Mouse (Mus musculus): ENCODE results near the gene C130032M10Rik. TPM values are rescaled to one million over a fixed set of nuclear protein-coding genes. Genes with fewer than 3 reads are reported as not detected.

C130032M10Rik gene
- total RNA-seq, 2 experiments from 2014 or later: not detected

Other genes starting within 250 kb of the C130032M10Rik start
- gene Bcl2a1c, start 185.6 kb upstream of the C130032M10Rik start, total RNA-seq (2015; ENCODE audit: low replicate concordance): not detected in 2 replicates
- not detected in 2 replicates for gene Bcl2a1c, start 185.6 kb upstream of the C130032M10Rik start, total RNA-seq (2017; ENCODE audit: low replicate concordance)
- gene Crtap, start 125.0 kb upstream of the C130032M10Rik start, total RNA-seq (2015; ENCODE audit: low replicate concordance): 10.1 and 12.6 TPM in 2 replicates
- 1.7 and 3.5 TPM in 2 replicates for gene Crtap, start 125.0 kb upstream of the C130032M10Rik start, total RNA-seq (2017; ENCODE audit: low replicate concordance)
- 7.6 and 8.8 TPM in 2 replicates for gene Glb1, start 114.6 kb upstream of the C130032M10Rik start, total RNA-seq (2015; ENCODE audit: low replicate concordance)
- gene Glb1, start 114.6 kb upstream of the C130032M10Rik start, total RNA-seq (2017; ENCODE audit: low replicate concordance): 2.3 and 3.3 TPM in 2 replicates
- not detected in 2 replicates for gene Tmppe, start 114.6 kb upstream of the C130032M10Rik start, total RNA-seq (2015; ENCODE audit: low replicate concordance)
- gene Tmppe, start 114.6 kb upstream of the C130032M10Rik start, total RNA-seq (2017; ENCODE audit: low replicate concordance): 2.3 TPM in 2 replicates
- 2.5 TPM in 1 of 2 replicates, not detected in the other for gene Ccr4, start 10.8 kb upstream of the C130032M10Rik start, total RNA-seq (2015; ENCODE audit: low replicate concordance)
- 0.39 TPM in 1 of 2 replicates, not detected in the other for gene Ccr4, start 10.8 kb upstream of the C130032M10Rik start, total RNA-seq (2017; ENCODE audit: low replicate concordance)
- not detected in 2 replicates for gene Trim71, start 48.7 kb downstream of the C130032M10Rik start, total RNA-seq (2015; ENCODE audit: low replicate concordance)
- gene Trim71, start 48.7 kb downstream of the C130032M10Rik start, total RNA-seq (2017; ENCODE audit: low replicate concordance): not detected in 2 replicates
- gene Cnot10, start 124.5 kb downstream of the C130032M10Rik start, total RNA-seq (2015; ENCODE audit: low replicate concordance): 15.5 and 17.6 TPM in 2 replicates
- 14.1 and 18.6 TPM in 2 replicates for gene Cnot10, start 124.5 kb downstream of the C130032M10Rik start, total RNA-seq (2017; ENCODE audit: low replicate concordance)
- 22.7 and 42.3 TPM in 2 replicates for gene Dync1li1, start 173.1 kb downstream of the C130032M10Rik start, total RNA-seq (2015; ENCODE audit: low replicate concordance)
- 23.9 and 33.0 TPM in 2 replicates for gene Dync1li1, start 173.1 kb downstream of the C130032M10Rik start, total RNA-seq (2017; ENCODE audit: low replicate concordance)
- 8.8 and 9.7 TPM in 2 replicates for gene Cmtm6, start 215.4 kb downstream of the C130032M10Rik start, total RNA-seq (2015; ENCODE audit: low replicate concordance)
- 10.4 and 20.0 TPM in 2 replicates for gene Cmtm6, start 215.4 kb downstream of the C130032M10Rik start, total RNA-seq (2017; ENCODE audit: low replicate concordance)

Data from erythroid progenitor cell, adult 5-6 weeks (primary cell).